Mouse (Mus musculus): ENCODE measurements around the gene Tcp11. TPM values are rescaled to one million over a fixed set of nuclear protein-coding genes. Genes with fewer than 3 reads are reported as not detected.
A peak's percentile ranks its signal among the peaks of the same experiment; 100 is the strongest.

The Tcp11 gene
- polyA plus RNA-seq, 1 experiment from 2014 or later, result 1.6 TPM

DNA sequence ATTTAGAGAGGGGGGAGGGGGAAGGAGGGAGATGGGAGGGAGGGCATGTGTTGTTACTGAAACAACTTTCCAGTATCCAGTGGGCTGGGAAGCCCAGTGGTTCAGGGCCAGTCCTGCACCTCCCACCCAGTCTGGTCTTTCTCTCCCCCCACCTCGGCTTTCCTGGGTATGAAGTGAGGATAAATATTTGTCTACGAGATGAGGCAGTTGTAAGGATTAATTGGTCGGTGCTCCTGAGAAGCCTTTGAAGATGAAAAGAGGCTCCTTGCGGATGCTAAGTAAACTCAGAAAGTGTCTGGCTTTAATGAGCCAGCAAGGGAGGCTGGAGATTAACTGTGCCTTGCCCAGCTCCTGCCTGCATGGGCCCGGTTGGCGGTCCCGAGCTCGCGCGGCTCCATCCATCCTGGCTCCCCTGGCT, 21.5 kb upstream of the Tcp11 start:
- H3K9ac ChIP-seq, result no peak overlapping the region
- H3K4me2 ChIP-seq, result no peak overlapping the region
- no peak overlapping the region for H3K4me3 ChIP-seq (replicated peaks)
- peaks cover 4% of the 10 kb centered on the region; the same call in 1 of the 2 replicates for H3K9me3 ChIP-seq
- 14% methylated on average over 10 of the region's 10 CpGs for WGBS
- no peak for ATAC-seq (ENCODE audit: low FRiP score)
- peaks cover 4% of the 10 kb centered on the region; the same call in 1 of the 2 replicates for H3K27me3 ChIP-seq
- peaks cover 19% of the 10 kb centered on the region for H3K4me1 ChIP-seq
- no peak overlapping the region for H3K27ac ChIP-seq
- no peaks in the 10 kb centered on the region for H3K36me3 ChIP-seq (replicated peaks)

DNA sequence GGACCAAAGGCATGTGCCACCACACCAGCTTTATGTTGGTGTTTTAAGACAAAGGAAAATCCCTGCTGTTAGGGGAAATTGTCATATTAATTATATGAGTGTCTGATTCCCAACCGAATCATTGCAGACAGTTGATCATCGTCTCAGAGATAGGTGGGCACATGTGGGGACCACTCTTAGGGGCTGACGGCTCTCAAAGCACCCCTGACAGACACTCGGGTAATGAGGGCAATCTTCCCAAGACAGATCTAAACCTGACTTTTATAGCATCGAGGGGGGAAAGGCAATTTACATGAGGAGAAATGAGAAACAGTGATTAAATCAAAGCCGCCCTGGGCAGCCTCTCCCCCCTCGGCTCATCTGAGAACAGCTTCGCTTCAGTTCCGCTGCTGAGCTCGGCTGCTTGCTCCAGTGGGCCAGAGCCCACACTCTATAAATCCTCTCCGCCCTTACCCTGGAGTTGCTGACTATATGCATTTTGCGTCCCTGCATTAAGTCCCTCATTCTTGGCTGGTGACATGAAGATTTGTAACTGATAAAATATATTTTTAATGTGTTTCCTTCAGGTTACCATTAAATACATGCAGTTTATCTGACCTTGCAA, 20.9 kb upstream of the Tcp11 start:
- Histone ChIP-seq H3K4me1 (peaks cover 20% of the 10 kb centered on the region), H3K36me3 (replicated peaks) (no peaks in the 10 kb centered on the region), H3K27ac (no peak overlapping the region), H3K27me3 (peaks cover 4% of the 10 kb centered on the region; the same call in 1 of the 2 replicates), H3K9me3 (peaks cover 4% of the 10 kb centered on the region; the same call in 1 of the 2 replicates), H3K4me3 (replicated peaks) (no peak overlapping the region), H3K9ac (no peak overlapping the region), H3K4me2 (no peak overlapping the region)
- no peak for ATAC-seq (ENCODE audit: low FRiP score)
- WGBS, result 50% methylated on average over 12 of the region's 12 CpGs

DNA sequence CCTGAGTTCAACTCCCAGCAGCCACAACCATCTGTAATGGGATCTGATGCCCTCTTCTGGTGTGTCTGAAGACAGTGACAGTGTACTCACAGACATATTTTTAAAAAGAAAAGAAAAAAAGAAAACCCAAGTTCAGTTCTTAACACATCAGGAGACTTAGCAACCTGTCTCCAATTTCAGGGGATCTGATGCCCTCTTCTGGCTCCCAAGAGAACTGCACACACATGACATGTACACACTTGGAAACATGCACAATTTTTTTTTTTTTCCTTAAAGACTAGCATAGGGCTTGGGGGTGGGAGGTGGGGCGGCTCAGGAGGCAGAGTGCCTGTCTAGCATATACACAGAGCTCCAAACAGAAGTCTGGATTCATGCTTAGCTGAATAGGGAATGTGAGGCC, 20.2 kb upstream of the Tcp11 start:
- H3K36me3 ChIP-seq (replicated peaks), result no peaks in the 10 kb centered on the region
- H3K27ac ChIP-seq, result no peak overlapping the region
- no peak overlapping the region for H3K4me3 ChIP-seq (replicated peaks)
- no peak for ATAC-seq (ENCODE audit: low FRiP score)
- WGBS, result 82% methylated on average over 1 of the region's 1 CpGs
- peaks cover 4% of the 10 kb centered on the region; the same call in 1 of the 2 replicates for H3K9me3 ChIP-seq
- H3K27me3 ChIP-seq, result peaks cover 4% of the 10 kb centered on the region; the same call in 1 of the 2 replicates
- H3K4me1 ChIP-seq, result peaks cover 20% of the 10 kb centered on the region
- no peak overlapping the region for H3K4me2 ChIP-seq
- no peak overlapping the region for H3K9ac ChIP-seq

GRCm38 (mm10) chr17:28099086-28099485, 18.6 kb upstream of the Tcp11 start:
- Histone ChIP-seq H3K27ac (no peak overlapping the region), H3K4me2 (no peak overlapping the region), H3K9ac (no peak overlapping the region), H3K27me3 (peaks cover 4% of the 10 kb centered on the region; the same call in 1 of the 2 replicates), H3K36me3 (replicated peaks) (no peaks in the 10 kb centered on the region), H3K4me3 (replicated peaks) (no peak overlapping the region), H3K9me3 (peaks cover 4% of the 10 kb centered on the region; the same call in 1 of the 2 replicates), H3K4me1 (peaks cover 20% of the 10 kb centered on the region)
- WGBS, result 38% methylated on average over 3 of the region's 3 CpGs
- ATAC-seq (ENCODE audit: low FRiP score), result no peak

DNA sequence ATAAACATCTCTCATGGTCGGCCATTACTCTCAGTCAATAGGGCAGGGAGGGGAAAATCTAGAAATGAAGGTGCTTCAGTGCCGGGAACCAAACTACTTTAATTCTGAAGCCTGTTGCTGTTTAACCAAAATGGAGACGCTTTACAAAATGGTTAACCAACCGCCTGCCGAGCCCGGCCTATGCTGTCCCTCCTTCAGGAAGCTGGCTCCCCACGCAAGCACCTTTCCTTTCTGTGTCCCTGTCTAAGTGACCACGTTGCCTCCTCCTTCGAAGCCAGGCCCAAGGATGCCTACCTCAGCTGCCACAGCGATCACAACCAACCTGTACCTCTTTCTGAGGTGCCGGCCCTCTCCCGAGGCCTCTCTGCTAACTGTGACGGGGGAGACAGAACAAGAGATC, 16.9 kb upstream of the Tcp11 start:
- no peaks in the 10 kb centered on the region for H3K27me3 ChIP-seq
- H3K4me1 ChIP-seq, result peaks cover 19% of the 10 kb centered on the region
- no peaks in the 10 kb centered on the region for H3K36me3 ChIP-seq (replicated peaks)
- H3K9ac ChIP-seq, result no peak overlapping the region
- no peak for ATAC-seq (ENCODE audit: low FRiP score)
- 93% methylated on average over 13 of the region's 13 CpGs for WGBS
- H3K4me3 ChIP-seq (replicated peaks), result no peak overlapping the region
- H3K27ac ChIP-seq, result no peak overlapping the region
- H3K9me3 ChIP-seq, result peaks cover 8% of the 10 kb centered on the region; the same call in 1 of the 2 replicates
- no peak overlapping the region for H3K4me2 ChIP-seq

DNA sequence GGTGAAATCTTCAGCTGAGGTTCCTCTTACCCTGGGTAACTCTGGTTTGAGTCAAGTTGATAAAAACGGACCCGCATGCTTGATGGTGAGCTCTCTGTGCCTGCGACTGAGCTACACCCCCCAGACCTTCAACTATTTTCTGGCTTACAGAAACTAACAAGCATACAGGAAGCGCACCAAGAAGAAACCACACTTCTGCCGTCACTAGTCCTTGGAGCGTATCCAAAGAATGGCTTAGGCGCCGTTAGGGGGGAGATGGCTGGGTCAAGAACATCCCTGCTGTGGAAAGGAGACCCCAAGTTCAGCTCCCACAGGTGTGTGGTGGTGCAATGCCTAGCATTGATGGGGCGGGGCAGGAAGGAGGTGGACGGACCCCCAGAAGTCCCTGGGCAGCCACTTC, 16.0 kb upstream of the Tcp11 start:
- WGBS, result 87% methylated on average over 10 of the region's 10 CpGs
- Histone ChIP-seq H3K27ac (no peak overlapping the region), H3K9ac (no peak overlapping the region), H3K27me3 (no peaks in the 10 kb centered on the region), H3K4me3 (replicated peaks) (no peak overlapping the region), H3K4me2 (no peak overlapping the region), H3K4me1 (peaks cover 11% of the 10 kb centered on the region; the same call in 1 of the 2 replicates), H3K36me3 (replicated peaks) (no peaks in the 10 kb centered on the region), H3K9me3 (peaks cover 8% of the 10 kb centered on the region; the same call in 1 of the 2 replicates)
- ATAC-seq (ENCODE audit: low FRiP score), result no peak

GRCm38 (mm10) chr17:28093837-28094236, 13.4 kb upstream of the Tcp11 start:
- Histone ChIP-seq H3K9ac (no peak overlapping the region), H3K27me3 (no peaks in the 10 kb centered on the region), H3K4me1 (peaks cover 7% of the 10 kb centered on the region; the same call in 1 of the 2 replicates), H3K36me3 (replicated peaks) (no peaks in the 10 kb centered on the region), H3K4me2 (no peak overlapping the region), H3K9me3 (0 out of 2 replicates have a peak, but pooled peaks cover 4% of the 10 kb centered on the region), H3K4me3 (replicated peaks) (no peak overlapping the region), H3K27ac (no peak overlapping the region)
- no peak for ATAC-seq (ENCODE audit: low FRiP score)
- 78% methylated on average over 3 of the region's 3 CpGs for WGBS

GRCm38 (mm10) chr17:28092297-28092696, 11.9 kb upstream of the Tcp11 start:
- Histone ChIP-seq H3K36me3 (replicated peaks) (no peaks in the 10 kb centered on the region), H3K27ac (no peak overlapping the region), H3K9ac (no peak overlapping the region), H3K4me3 (replicated peaks) (no peak overlapping the region), H3K9me3 (0 out of 2 replicates have a peak, but pooled peaks cover 4% of the 10 kb centered on the region), H3K27me3 (no peaks in the 10 kb centered on the region), H3K4me1 (peaks cover 14% of the 10 kb centered on the region), H3K4me2 (no peak overlapping the region)
- no peak for ATAC-seq (ENCODE audit: low FRiP score)
- WGBS, result 89% methylated on average over 2 of the region's 2 CpGs

DNA sequence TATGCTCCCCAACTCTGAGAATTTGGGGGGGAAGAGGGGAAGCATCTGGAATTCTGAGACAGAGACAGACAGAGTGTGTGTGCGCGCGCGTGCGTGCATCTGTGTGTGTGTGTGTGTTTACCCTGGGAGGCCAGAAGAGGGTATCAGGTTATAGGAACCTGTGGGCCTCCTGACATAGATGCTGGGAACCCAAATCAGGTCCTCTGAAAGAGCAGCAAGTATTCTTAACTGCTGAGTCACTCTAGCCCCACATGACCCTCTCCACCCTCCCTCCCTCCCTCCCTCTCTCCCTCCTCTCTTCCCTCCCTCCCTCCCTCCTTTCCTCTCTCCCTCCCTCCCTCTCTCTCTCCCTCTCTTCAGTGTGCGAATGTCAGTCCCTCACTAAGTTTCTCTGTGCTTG, 8.3 kb upstream of the Tcp11 start:
- Histone ChIP-seq H3K4me3 (replicated peaks) (no peak overlapping the region), H3K9ac (no peak overlapping the region), H3K4me1 (peaks cover 36% of the 10 kb centered on the region), H3K27ac (no peak overlapping the region), H3K36me3 (replicated peaks) (no peaks in the 10 kb centered on the region), H3K9me3 (no peaks in the 10 kb centered on the region), H3K27me3 (peaks cover 8% of the 10 kb centered on the region), H3K4me2 (no peak overlapping the region)
- ATAC-seq (ENCODE audit: low FRiP score), result no peak
- WGBS, result 98% methylated on average over 6 of the region's 6 CpGs

DNA sequence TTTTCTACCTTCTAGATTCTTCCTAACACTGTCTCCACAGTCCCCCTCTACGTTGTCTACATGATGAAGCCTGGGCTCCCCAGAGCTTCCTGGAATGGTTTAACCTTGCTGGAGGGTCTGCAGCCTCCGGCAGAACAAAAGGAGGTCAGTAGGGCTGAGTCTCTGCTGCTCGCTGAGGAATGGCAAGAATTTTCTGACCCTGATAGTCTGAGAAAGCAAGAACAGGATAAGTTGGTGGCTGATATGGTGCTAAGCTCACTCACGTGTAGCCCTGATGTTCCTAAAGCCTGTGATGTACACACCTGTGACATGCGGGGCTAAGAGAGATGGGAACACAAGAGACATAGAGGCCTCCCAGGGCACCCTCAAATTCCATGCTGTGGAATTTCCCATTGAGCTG, 7.0 kb upstream of the Tcp11 start:
- 20% methylated on average over 5 of the region's 5 CpGs for WGBS

DNA sequence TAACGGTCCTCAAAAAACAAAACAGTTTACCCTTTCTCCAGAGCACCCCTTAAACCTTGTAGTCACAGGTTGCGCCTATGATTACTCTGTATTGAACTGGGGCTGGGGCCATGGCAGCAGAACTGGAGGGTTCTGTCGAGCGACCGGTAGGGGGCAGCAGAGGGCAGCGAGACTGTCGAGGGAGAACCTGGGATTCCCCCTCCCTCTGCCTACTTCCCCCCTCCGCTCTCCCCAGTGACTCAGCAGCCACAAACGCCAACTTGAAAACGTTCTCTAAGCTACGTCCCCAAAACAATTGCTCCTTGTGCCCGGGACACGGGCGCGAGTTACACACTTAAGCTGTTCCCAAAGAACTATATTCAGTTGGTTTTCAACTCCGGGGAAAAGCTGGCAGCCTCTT, 4.5 kb upstream of the Tcp11 start:
- Histone ChIP-seq H3K9me3 (no peaks in the 10 kb centered on the region), H3K27ac (0 out of 2 replicates have a peak overlapping the region, but pooled peaks have one; percentile 4), H3K4me3 (replicated peaks) (peak overlapping the region; percentile 4; the same call in 1 of the 2 replicates), H3K4me2 (peak overlapping the region; percentile 33), H3K4me1 (peaks cover 46% of the 10 kb centered on the region), H3K36me3 (replicated peaks) (no peaks in the 10 kb centered on the region), H3K27me3 (peaks cover 31% of the 10 kb centered on the region), H3K9ac (no peak overlapping the region)
- whole genome bisulfite sequencing, result under 1% methylated on average over 16 of the region's 16 CpGs
- peak; percentile 54 for ATAC-seq (ENCODE audit: low FRiP score)

More for the DNA sequence above, 7.0 kb upstream of the Tcp11 start:
- H3K36me3 ChIP-seq (replicated peaks), result no peaks in the 10 kb centered on the region
- ATAC-seq (ENCODE audit: low FRiP score), result no peak
- no peak overlapping the region for H3K4me3 ChIP-seq (replicated peaks)
- no peaks in the 10 kb centered on the region for H3K9me3 ChIP-seq
- peaks cover 38% of the 10 kb centered on the region for H3K4me1 ChIP-seq
- H3K27me3 ChIP-seq, result peaks cover 20% of the 10 kb centered on the region
- peak overlapping the region; percentile 31; the same call in 1 of the 2 replicates for H3K27ac ChIP-seq
- H3K4me2 ChIP-seq, result no peak overlapping the region
- H3K9ac ChIP-seq, result no peak overlapping the region

DNA sequence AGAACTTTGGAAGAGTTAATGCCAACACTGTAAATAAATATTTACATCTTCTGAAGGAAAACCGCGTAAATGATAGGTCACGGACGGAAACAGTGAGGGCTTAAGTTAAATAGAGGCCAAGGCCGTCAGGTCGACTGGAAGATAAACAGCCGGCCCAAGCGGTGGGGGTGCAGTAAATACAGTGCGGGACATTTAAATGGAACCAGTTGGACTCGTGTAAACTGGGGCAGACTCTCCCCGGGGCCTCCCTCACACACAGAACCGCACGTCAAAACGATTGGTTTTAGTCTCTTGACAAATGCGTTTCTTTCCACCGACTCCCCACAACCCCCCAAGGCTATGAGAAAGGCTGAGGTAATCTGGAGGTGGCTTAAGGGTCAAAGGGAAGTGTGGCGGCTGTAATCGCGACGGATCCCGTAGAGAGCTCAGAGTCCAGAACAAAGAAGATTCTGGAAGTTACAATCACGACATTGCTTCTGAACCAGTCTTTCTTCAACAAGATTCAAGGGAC, 4.0 kb upstream of the Tcp11 start:
- no peak for ATAC-seq (ENCODE audit: low FRiP score)
- Histone ChIP-seq H3K4me2 (no peak overlapping the region), H3K4me1 (peaks cover 50% of the 10 kb centered on the region), H3K27ac (no peak overlapping the region), H3K4me3 (replicated peaks) (no peak overlapping the region), H3K9ac (no peak overlapping the region), H3K36me3 (replicated peaks) (no peaks in the 10 kb centered on the region), H3K27me3 (peaks cover 34% of the 10 kb centered on the region), H3K9me3 (no peaks in the 10 kb centered on the region)
- 26% methylated on average over 22 of the region's 22 CpGs for WGBS

- no peak overlapping the region for H3K4me2 ChIP-seq
- H3K4me3 ChIP-seq (replicated peaks), result no peak overlapping the region
- no peak for ATAC-seq (ENCODE audit: low FRiP score)
- 74% methylated on average over 13 of the region's 13 CpGs for WGBS
- H3K4me1 ChIP-seq, result peaks cover 48% of the 10 kb centered on the region
- H3K27ac ChIP-seq, result no peak overlapping the region
- no peak overlapping the region for H3K9ac ChIP-seq
- no peaks in the 10 kb centered on the region for H3K36me3 ChIP-seq (replicated peaks)
- H3K9me3 ChIP-seq, result no peaks in the 10 kb centered on the region
- peaks cover 34% of the 10 kb centered on the region for H3K27me3 ChIP-seq
Observed at GRCm38 (mm10) chr17:28082863-28083262, 2.4 kb upstream of the Tcp11 start.

All from forebrain, embryonic 12.5 days (tissue).